Mouse (Mus musculus): ENCODE data around the gene Odf3. TPM values are rescaled to one million over a fixed set of nuclear protein-coding genes. Genes with fewer than 3 reads are reported as not detected.

The Odf3 gene
- polyA plus RNA-seq, 1 experiment, result not detected

GRCm38 (mm10) chr7:140843806-140844205, 3.8 kb upstream of the Odf3 start:
- Histone ChIP-seq H3K27ac (ENCODE audit: insufficient read depth, low read depth, low read length) (no peak overlapping the region), H3K4me1 (ENCODE audit: control insufficient read depth, insufficient read depth, low read length) (no peaks in the 10 kb centered on the region), H3K4me3 (ENCODE audit: insufficient read depth, low read length) (no peak overlapping the region)
- no peak for TF ChIP-seq POLR2A (IDR thresholded peaks at IDR 0.05; ENCODE audit: borderline replicate concordance, low read depth, low read length)
- no peak for TF ChIP-seq CTCF (IDR thresholded peaks at IDR 0.05; ENCODE audit: low read depth, low read length)

- TF ChIP-seq CTCF (IDR thresholded peaks at IDR 0.05; ENCODE audit: low read depth, low read length) (peak; percentile 75), POLR2A (IDR thresholded peaks at IDR 0.05; ENCODE audit: borderline replicate concordance, low read depth, low read length) (no peak)
- Histone ChIP-seq H3K27ac (ENCODE audit: insufficient read depth, low read depth, low read length) (no peak within 1 kb of the TSS), H3K4me1 (ENCODE audit: control insufficient read depth, insufficient read depth, low read length) (no peaks in the 10 kb centered on the region), H3K4me3 (ENCODE audit: insufficient read depth, low read length) (no peak within 1 kb of the TSS)
These were observed 2.5 kb upstream of the Odf3 start, which contains the start of gene Scgb1c1 for GRCm38 (mm10) chr7:140844905-140845665. Gene Scgb1c1, plus strand, starts transcription at chr7:140845547.

- Histone ChIP-seq H3K4me3 (ENCODE audit: insufficient read depth, low read length) (no peak overlapping the region), H3K27ac (ENCODE audit: insufficient read depth, low read depth, low read length) (no peak overlapping the region)
- TF ChIP-seq CTCF (IDR thresholded peaks at IDR 0.05; ENCODE audit: low read depth, low read length) (no peak), POLR2A (IDR thresholded peaks at IDR 0.05; ENCODE audit: borderline replicate concordance, low read depth, low read length) (no peak)
These were observed 1.9 kb upstream of the Odf3 start for GRCm38 (mm10) chr7:140845683-140846082.

GRCm38 (mm10) chr7:140846676-140847075, 929 bp upstream of the Odf3 start:
- H3K27ac ChIP-seq (ENCODE audit: insufficient read depth, low read depth, low read length), result no peak overlapping the region
- TF ChIP-seq POLR2A (IDR thresholded peaks at IDR 0.05; ENCODE audit: borderline replicate concordance, low read depth, low read length), result no peak
- no peak for TF ChIP-seq CTCF (IDR thresholded peaks at IDR 0.05; ENCODE audit: low read depth, low read length)
- H3K4me1 ChIP-seq (ENCODE audit: control insufficient read depth, insufficient read depth, low read length), result no peaks in the 10 kb centered on the region
- H3K4me3 ChIP-seq (ENCODE audit: insufficient read depth, low read length), result no peak overlapping the region

More at GRCm38 (mm10) chr7:140845683-140846082, 1.9 kb upstream of the Odf3 start:
- H3K4me1 ChIP-seq (ENCODE audit: control insufficient read depth, insufficient read depth, low read length), result no peaks in the 10 kb centered on the region

GRCm38 (mm10) chr7:140848591-140848990, 986 bp downstream of the Odf3 start:
- Histone ChIP-seq H3K27ac (ENCODE audit: insufficient read depth, low read depth, low read length) (no peak overlapping the region), H3K4me3 (ENCODE audit: insufficient read depth, low read length) (no peak overlapping the region), H3K4me1 (ENCODE audit: control insufficient read depth, insufficient read depth, low read length) (no peaks in the 10 kb centered on the region)
- TF ChIP-seq CTCF (IDR thresholded peaks at IDR 0.05; ENCODE audit: low read depth, low read length), result no peak
- no peak for TF ChIP-seq POLR2A (IDR thresholded peaks at IDR 0.05; ENCODE audit: borderline replicate concordance, low read depth, low read length)

GRCm38 (mm10) chr7:140851916-140852315, 4.3 kb downstream of the Odf3 start:
- Histone ChIP-seq H3K4me3 (ENCODE audit: insufficient read depth, low read length) (no peak overlapping the region), H3K27ac (ENCODE audit: insufficient read depth, low read depth, low read length) (no peak overlapping the region), H3K4me1 (ENCODE audit: control insufficient read depth, insufficient read depth, low read length) (peaks cover 5% of the 10 kb centered on the region; the same call in 1 of the 2 replicates)
- no peak for TF ChIP-seq CTCF (IDR thresholded peaks at IDR 0.05; ENCODE audit: low read depth, low read length)
- TF ChIP-seq POLR2A (IDR thresholded peaks at IDR 0.05; ENCODE audit: borderline replicate concordance, low read depth, low read length), result no peak

GRCm38 (mm10) chr7:140853386-140853785, 5.8 kb downstream of the Odf3 start:
- H3K4me1 ChIP-seq (ENCODE audit: control insufficient read depth, insufficient read depth, low read length), result peaks cover 6% of the 10 kb centered on the region; the same call in 1 of the 2 replicates
- TF ChIP-seq POLR2A (IDR thresholded peaks at IDR 0.05; ENCODE audit: borderline replicate concordance, low read depth, low read length) (no peak), CTCF (IDR thresholded peaks at IDR 0.05; ENCODE audit: low read depth, low read length) (no peak)
- no peak overlapping the region for H3K4me3 ChIP-seq (ENCODE audit: insufficient read depth, low read length)
- H3K27ac ChIP-seq (ENCODE audit: insufficient read depth, low read depth, low read length), result no peak overlapping the region

GRCm38 (mm10) chr7:140854483-140854882, 6.9 kb downstream of the Odf3 start:
- no peak overlapping the region for H3K4me3 ChIP-seq (ENCODE audit: insufficient read depth, low read length)
- no peak overlapping the region for H3K27ac ChIP-seq (ENCODE audit: insufficient read depth, low read depth, low read length)
- peaks cover 12% of the 10 kb centered on the region; the same call in 1 of the 2 replicates for H3K4me1 ChIP-seq (ENCODE audit: control insufficient read depth, insufficient read depth, low read length)
- no peak for TF ChIP-seq CTCF (IDR thresholded peaks at IDR 0.05; ENCODE audit: low read depth, low read length)
- no peak for TF ChIP-seq POLR2A (IDR thresholded peaks at IDR 0.05; ENCODE audit: borderline replicate concordance, low read depth, low read length)

- TF ChIP-seq POLR2A (IDR thresholded peaks at IDR 0.05; ENCODE audit: borderline replicate concordance, low read depth, low read length), result no peak
- TF ChIP-seq CTCF (IDR thresholded peaks at IDR 0.05; ENCODE audit: low read depth, low read length), result no peak
- Histone ChIP-seq H3K4me3 (ENCODE audit: insufficient read depth, low read length) (peak overlapping the region; percentile 86), H3K27ac (ENCODE audit: insufficient read depth, low read depth, low read length) (no peak overlapping the region), H3K4me1 (ENCODE audit: control insufficient read depth, insufficient read depth, low read length) (peaks cover 12% of the 10 kb centered on the region; the same call in 1 of the 2 replicates)
These were observed 7.6 kb downstream of the Odf3 start for GRCm38 (mm10) chr7:140855181-140855580.

Measured in bone marrow macrophage, adult 2 months (primary cell).